ENCODE assay signal across 11 mouse cellular contexts in the genomic region with DNA sequence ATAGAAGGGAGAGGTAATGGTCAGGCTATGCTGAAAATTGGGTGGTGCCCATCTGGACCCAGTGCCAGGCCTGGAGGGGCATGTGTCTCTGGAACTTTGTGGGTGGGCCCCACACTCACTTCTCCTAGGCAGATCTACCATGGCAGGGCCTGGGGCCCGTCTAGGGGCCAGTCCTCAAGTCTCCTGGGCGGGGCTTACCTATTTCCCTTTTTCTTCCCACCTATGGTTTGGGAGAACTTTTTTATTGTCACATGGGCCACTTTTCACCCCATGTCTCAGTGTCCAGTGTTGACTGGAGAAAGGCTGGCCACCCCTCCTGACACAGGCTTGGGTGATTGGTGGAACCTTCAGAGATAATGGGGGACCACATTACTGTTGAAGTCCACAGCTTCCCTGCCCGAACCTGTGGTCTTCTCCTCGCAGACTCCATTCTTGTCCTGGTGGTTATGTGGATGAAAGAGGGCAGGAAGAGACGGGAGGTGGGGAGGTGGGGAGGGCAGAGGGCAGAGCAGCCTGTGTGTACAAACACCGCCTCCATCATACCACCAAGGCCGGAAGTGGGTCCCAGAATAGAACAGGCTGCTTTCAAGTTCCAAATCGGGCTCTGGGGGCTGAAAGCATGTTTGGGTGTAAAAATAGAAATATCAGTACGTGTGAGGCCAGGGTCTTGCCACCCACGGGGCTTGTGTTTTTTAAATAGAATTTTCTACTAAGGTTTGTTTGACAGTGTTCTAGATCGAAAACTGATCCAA. TPM values are rescaled to one million over a fixed set of nuclear protein-coding genes. Genes with fewer than 3 reads are reported as not detected.
DNase-seq lines count a peak whose midpoint lies in the region; ATAC-seq lines count a peak whose summit lies in the region.
"Had no signal": no experiment of that assay in that cellular context is flagged by ENCODE, and none has a peak within 500 bp of the region (broad histone marks: within the 10 kb centered on the region; RNA-seq: fewer than 3 reads in every experiment).

No protein-coding gene starts in this region.

- H3K9ac ChIP-seq in heart, embryonic 13.5 days = no peak overlapping the region
- H3K9ac ChIP-seq: neural tube, embryonic 13.5 days had no signal

- ATAC-seq in heart, embryonic 13.5 days (ENCODE audit: extremely low read depth, insufficient number of reproducible peaks, low FRiP score, low TSS enrichment) = no peak
- peak; percentile 72 for ATAC-seq in inflammation-experienced regulatory T-cells, adult 6 months

- H3K4me2 ChIP-seq in heart, embryonic 13.5 days = no peak overlapping the region
- H3K4me2 ChIP-seq: neural tube, embryonic 13.5 days had no signal

- no peaks in the 10 kb centered on the region for H3K27me3 ChIP-seq in heart, embryonic 13.5 days (replicated peaks)
- H3K27me3 ChIP-seq: neural tube, embryonic 13.5 days had no signal

- H3K27ac ChIP-seq in heart, embryonic 13.5 days (replicated peaks) = peak overlapping the region; percentile 61
- H3K27ac ChIP-seq: neural tube, embryonic 13.5 days had no signal

- H3K4me3 ChIP-seq in heart, embryonic 13.5 days = no peak overlapping the region
- H3K4me3 ChIP-seq: neural tube, embryonic 13.5 days had no signal

- no peaks in the 10 kb centered on the region for H3K36me3 ChIP-seq in heart, embryonic 13.5 days
- H3K36me3 ChIP-seq: neural tube, embryonic 13.5 days had no signal

- WGBS in heart, embryonic 13.5 days = 40% methylated on average over 11 of the region's 11 CpGs

- intact Hi-C loops in heart, postnatal 10 days (cut with DNase I) = no loop called here

- H3K4me1 ChIP-seq in heart, embryonic 13.5 days = peaks cover 17% of the 10 kb centered on the region

- no peaks in the 10 kb centered on the region for H3K9me3 ChIP-seq in heart, embryonic 13.5 days
- H3K9me3 ChIP-seq: neural tube, embryonic 13.5 days had no signal

- DNase-seq in heart, postnatal 10 days = no peak
- DNase-seq in CD4-positive helper T cell, adult 2 months (ENCODE audit: low read depth, low spot score) = peak; percentile 71
- DNase-seq in naive thymus-derived CD4-positive, alpha-beta T cell, adult 2 months (ENCODE audit: low read depth) = peak; percentile 71
- no peak for DNase-seq in retina, postnatal 1 day
- DNase-seq in cerebellum, adult 11 months = no peak
- DNase-seq in right cerebral cortex, postnatal 25 days = no peak
- DNase-seq: heart, postnatal 14 days; kidney, postnatal 25 days had no signal

RNA-seq across cellular contexts. Expression of gene Sh3bp2, which starts 5.0 kb away (rescaled TPM):
- 3.9 and 4.9 TPM in 2 replicates for polyA plus RNA-seq in heart, embryonic 13.5 days (2015; fragmentation: Nextera tagmentation; extraction: Ambion mirVana)
- total RNA-seq in heart, postnatal 10 days (2021) = 1 to 10 TPM; 3.6 to 6.7 TPM
- 10 to 100 TPM in 2 of 3 experiments, 1 to 10 TPM in 1; 4.0 to 15.0 (median 10.2) TPM for polyA plus RNA-seq in inflammation-experienced regulatory T-cells, adult 6 months (2017; shearing (Covaris generic))

RNA-seq across cellular contexts. Expression of gene Tnip2, which starts 6.8 kb away (rescaled TPM):
- 14.6 and 18.8 TPM in 2 replicates for polyA plus RNA-seq in heart, embryonic 13.5 days (2015; fragmentation: Nextera tagmentation; extraction: Ambion mirVana)
- 1 to 10 TPM; 7.8 to 9.1 TPM for total RNA-seq in heart, postnatal 10 days (2021)
- 10 to 100 TPM; 19.0 to 32.4 (median 27.2) TPM for polyA plus RNA-seq in inflammation-experienced regulatory T-cells, adult 6 months (2017; shearing (Covaris generic))

RNA-seq across cellular contexts. Expression of gene Add1, which starts 52.8 kb away (rescaled TPM):
- polyA plus RNA-seq in heart, embryonic 13.5 days (2015; fragmentation: Nextera tagmentation; extraction: Ambion mirVana) = 143 and 144 TPM in 2 replicates
- total RNA-seq in heart, postnatal 10 days (2021) = 100 to 1,000 TPM; 187 to 196 TPM
- 100 to 1,000 TPM in 1 of 3 experiments, 10 to 100 TPM in 2; 91.1 to 101 (median 93.7) TPM for polyA plus RNA-seq in inflammation-experienced regulatory T-cells, adult 6 months (2017; shearing (Covaris generic))

Comparison
In these comparisons a context has a peak if more than half of its experiments do, and no peak if none do; other contexts are left out.
1. DNase-seq: peak in CD4-positive helper T cell, adult 2 months (single experiment) and naive thymus-derived CD4-positive, alpha-beta T cell, adult 2 months (single experiment); none in heart, postnatal 10 days (0 of 2), retina, postnatal 1 day (single experiment), cerebellum, adult 11 months (single experiment) and right cerebral cortex, postnatal 25 days (single experiment).